Mouse (Mus musculus) c-Kit-negative CD71-positive TER-119-positive erythroid progenitor cells, embryonic 14.5 days (primary cell): ENCODE measurements around the gene Sf3b2.
"Not testable (repeated sequence)": the region's sequence is repeated elsewhere in the genome, so short reads cannot be mapped to it uniquely, and the experiment has no call there.

Experiments
- DNase-seq: peaks from one replicate; pipeline ENCODE4 v3.0.0-alpha.2; 2013; ENCODE audit warnings: low read depth, low spot score

Gene Sf3b2

GRCm38 (mm10) chr19:5272801-5273733 lies 22.2 kb downstream of the Sf3b2 start, which contains the start of gene Pacs1:
Gene Pacs1 (minus strand): TSS chr19:5273119.
- peak; percentile 74 for DNase-seq

- DNase-seq = no peak
Measured at GRCm38 (mm10) chr19:5272326-5272795, 22.9 kb downstream of the Sf3b2 start.

DNA sequence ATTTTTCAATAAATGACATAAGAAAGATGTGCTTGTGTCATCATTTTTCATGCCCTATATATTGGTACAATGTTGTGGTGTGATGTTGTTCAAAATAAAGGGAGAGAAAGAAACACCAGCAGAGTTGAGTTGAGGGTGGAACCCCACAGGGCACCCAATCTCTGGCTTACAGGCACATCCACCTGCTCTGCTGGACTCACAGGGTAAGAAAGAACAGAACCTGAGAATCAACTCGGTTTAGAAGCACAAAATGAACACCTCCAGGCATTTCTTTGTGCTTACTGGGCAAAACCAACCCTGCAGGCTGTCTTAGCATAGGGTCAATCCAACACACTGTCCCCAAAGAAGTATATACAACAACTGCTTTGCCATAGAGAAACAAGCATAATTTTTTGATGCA lies 23.8 kb downstream of the Sf3b2 start:
- DNase-seq = no peak

DNA sequence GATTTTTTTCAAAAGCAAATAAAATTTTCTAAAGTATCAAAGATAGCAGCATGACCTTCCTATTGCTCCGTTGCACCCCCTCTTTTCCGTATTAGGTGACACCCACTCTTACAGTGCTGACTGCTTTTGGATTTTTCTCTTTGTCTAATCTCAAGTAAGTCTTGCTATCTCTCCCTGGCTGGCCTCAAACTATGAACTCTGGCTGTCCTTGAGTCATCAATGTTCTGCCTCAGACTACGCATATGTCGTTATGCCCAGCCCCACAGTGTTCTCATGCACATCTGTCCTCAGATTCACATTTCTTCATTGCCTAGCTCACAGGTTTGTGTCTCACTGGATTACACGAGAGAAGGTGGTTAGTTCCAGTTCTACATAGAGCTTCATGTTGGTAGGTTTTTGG lies 25.9 kb downstream of the Sf3b2 start:
- no peak for DNase-seq

DNA sequence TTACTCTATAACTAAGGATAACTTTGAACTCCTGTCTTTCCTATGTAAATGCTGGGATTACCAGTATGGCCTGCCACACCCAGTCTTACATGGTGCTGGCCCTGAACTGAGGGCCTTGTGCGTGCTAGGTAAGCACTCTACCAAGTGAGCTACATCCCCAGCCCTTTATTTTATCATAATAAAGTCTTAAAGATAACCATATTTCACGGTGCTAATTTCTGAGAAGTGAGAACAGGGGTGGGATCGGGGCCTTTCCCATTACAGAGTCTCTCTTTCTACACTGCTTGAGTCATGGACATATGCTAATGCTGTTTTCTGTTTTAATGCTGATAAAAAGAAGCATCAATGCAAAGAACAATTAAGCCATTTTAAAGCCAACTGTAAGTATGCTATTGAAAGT lies 26.4 kb downstream of the Sf3b2 start:
- DNase-seq = no peak

GRCm38 (mm10) chr19:5268017-5268416 lies 27.2 kb downstream of the Sf3b2 start:
- no peak for DNase-seq

GRCm38 (mm10) chr19:5267015-5267414 lies 28.2 kb downstream of the Sf3b2 start:
- DNase-seq = peak; percentile 52

DNA sequence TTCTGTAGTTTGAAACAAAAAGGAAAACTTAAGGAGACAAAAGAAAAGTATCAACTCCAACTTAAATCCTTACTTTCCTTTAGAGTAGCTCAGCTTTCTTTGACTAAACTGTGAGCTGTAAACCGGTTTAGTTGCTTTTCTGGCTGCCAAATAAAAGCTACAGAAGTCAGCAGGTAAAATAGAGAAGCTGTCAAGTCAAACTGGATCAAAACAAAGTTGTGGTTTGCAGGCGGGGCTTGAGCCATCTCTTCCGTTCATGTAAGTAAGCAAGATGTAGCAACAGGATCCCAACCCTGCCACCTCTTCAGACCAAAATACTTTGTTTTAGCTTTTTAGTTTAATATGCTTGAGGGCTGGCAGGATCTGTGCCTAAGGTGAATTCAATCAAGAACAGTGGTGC lies 38.1 kb downstream of the Sf3b2 start:
- DNase-seq = no peak

DNA sequence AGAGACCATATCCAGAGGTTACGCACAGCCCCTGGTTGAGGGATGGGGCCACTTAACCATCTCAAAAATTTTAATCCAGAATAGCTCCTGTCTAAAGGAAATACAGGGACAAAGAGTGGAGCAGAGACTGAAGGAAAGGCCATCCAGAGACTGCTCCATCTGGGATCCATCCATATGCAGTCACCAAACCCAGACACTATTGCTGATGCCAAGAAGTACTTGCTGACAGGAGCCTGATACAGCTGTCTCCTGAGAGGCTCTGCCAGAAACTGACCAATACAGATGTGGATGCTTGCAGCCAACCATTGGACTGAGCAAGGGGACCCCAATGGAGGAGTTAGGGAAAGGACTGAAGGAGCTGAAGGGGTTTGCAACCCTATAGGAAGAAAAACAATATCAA lies 58.3 kb downstream of the Sf3b2 start:
- DNase-seq = not testable (repeated sequence)

GRCm38 (mm10) chr19:5232696-5233095 lies 62.6 kb downstream of the Sf3b2 start:
- DNase-seq = no peak

DNA sequence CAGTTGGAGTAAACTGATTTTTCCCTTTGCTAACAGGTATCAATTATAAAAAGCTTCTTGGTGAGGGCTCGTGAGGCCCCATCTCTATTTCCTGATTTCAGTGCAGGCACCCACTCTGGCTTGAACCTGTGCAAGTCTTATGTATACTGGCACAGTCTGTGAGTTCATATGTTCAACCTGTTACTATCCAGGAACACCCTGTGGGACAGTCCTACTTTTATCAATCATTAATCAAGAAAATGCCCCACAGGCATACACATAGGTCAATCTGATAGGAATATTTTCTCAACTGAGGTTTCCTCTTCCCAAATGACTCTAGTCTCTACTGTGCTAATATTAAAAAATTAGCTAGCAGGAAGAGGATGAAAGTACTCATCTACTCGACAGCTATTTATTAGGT lies 65.1 kb downstream of the Sf3b2 start:
- DNase-seq = no peak

GRCm38 (mm10) chr19:5224624-5225023 lies 70.6 kb downstream of the Sf3b2 start:
- no peak for DNase-seq

DNA sequence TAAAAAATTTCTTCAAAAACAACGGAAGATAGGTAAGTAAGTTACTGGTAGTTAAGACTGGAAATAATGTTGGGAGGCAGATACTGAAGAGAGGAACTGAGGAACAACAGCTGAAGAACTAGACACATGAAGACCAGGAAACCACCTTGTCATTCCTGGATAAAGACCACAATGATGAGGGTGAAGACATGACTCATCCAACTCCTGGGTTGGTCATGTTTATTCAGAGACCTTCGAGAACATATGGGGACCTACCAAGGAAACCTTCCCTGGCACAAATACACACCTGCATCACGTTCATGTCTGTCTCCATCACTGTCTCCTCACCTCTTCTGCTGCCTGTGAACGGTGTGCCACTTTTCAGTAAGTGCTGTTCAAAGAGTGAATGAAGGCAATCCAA lies 71.2 kb downstream of the Sf3b2 start:
- DNase-seq = no peak
